Mouse (Mus musculus) lung, adult 2 months (tissue): Measurements from ENCODE around the gene Ptpra. TPM values are rescaled to one million over a fixed set of nuclear protein-coding genes. Genes with fewer than 3 reads are reported as not detected.

ENCODE experiments used
- DNase-seq: peaks from one replicate; pipeline ENCODE4 v3.0.0; 2022
- H3K4me1 ChIP-seq: fragments of 200-500 bp; 2 replicates; pipeline ENCODE4 v1.6.1; 2011; ENCODE audit warnings: low read length; ENCODE audit not compliant: control insufficient read depth, insufficient read depth
- H3K4me3 ChIP-seq: fragments of 200-500 bp; replicated peaks from 2 replicates; pipeline ENCODE3; 2011; ENCODE audit warnings: low read depth, mild to moderate bottlenecking, control low read depth, low read length; ENCODE audit errors: extremely low read depth
- CTCF ChIP-seq: fragments of 200-500 bp; IDR thresholded peaks from 2 replicates; pipeline ENCODE4 v1.5.1; 2011; ENCODE audit warnings: mild to moderate bottlenecking, low read length, control low read depth; ENCODE audit not compliant: insufficient read depth
- POLR2A ChIP-seq: fragments of 200-500 bp; IDR thresholded peaks from 2 replicates; pipeline ENCODE4 v1.6.1; 2011; ENCODE audit warnings: low read depth, mild to moderate bottlenecking, control low read depth, low read length, borderline replicate concordance; ENCODE audit errors: extremely low read depth
- WGBS: fragments of 180-500 bp; shearing (Covaris S2); methylation state at CpG from one replicate; pipeline ENCODE4 v1.1.7; 2018; 5-methylcytosine and 5-hydroxymethylcytosine counted together
- polyA plus RNA-seq: library from polyadenylated mRNA; depleted of rRNA; stranded (reverse); fragments of >200 nt; gene quantifications from 2 replicates; pipeline ENCODE4 v1.2.3, GENCODE M21; 2012

Gene Ptpra
- polyA plus RNA-seq, 1 experiment, result 64.3 TPM

DNA sequence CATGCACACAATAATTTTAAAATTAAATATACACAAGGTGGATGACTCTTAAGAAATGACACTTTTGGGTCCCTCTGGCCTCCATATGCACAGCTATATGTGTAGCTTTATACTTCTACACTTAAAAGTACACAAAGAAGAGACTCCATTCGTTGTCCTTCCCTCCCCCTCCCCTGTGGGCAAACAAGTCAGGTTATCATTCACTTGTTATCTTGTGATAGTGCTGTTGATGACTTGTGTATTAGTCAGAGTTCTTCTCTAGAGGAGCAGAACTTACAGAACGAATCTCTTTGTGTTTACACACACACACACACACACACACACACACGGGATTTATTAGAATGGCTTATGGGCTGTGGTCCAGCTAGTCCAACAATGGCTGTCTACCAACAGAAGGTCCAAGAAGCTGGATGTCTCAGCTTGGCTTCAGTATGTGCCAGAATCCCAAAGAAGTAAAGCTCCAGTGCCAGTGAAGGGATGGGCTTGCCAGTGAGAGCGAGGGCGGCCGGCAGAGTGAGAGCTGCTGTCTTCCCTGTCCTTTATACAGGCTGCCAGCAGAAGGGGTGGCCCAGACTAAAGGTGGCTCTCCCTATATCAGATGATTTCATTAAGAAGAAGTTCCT lies 4.8 kb downstream of the Ptpra start:
- no peak for TF ChIP-seq POLR2A
- TF ChIP-seq CTCF, result no peak
- H3K4me1 ChIP-seq, result peaks cover 7% of the 10 kb centered on the region
- no peak overlapping the region for H3K4me3 ChIP-seq
- WGBS, result 51% methylated on average over 6 of the region's 6 CpGs
- no peak for DNase-seq

DNA sequence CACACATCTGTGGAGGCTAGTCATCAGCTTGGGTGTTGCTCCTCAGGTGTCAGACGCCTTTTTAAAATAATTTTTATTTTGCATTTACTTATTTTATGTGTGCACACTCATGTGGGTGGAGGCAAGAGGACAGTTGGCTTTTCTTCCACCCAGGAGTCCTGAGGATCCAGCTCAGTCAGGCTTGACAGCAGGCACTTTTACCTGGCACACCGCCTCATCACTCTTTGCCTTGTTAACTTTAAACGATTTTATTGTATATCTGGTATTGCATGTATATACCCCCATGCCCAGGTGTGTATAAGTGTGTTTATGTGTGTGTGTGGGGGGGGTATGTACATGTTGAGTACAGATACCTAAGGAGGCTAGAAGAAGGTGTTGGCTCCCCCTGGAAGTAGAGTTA lies 7.8 kb downstream of the Ptpra start:
- no peak for TF ChIP-seq POLR2A
- no peak for TF ChIP-seq CTCF
- Histone ChIP-seq H3K4me3 (no peak overlapping the region), H3K4me1 (no peaks in the 10 kb centered on the region; the same call in 1 of the 2 replicates)
- no peak for DNase-seq
- WGBS, result 82% methylated on average over 3 of the region's 3 CpGs

DNA sequence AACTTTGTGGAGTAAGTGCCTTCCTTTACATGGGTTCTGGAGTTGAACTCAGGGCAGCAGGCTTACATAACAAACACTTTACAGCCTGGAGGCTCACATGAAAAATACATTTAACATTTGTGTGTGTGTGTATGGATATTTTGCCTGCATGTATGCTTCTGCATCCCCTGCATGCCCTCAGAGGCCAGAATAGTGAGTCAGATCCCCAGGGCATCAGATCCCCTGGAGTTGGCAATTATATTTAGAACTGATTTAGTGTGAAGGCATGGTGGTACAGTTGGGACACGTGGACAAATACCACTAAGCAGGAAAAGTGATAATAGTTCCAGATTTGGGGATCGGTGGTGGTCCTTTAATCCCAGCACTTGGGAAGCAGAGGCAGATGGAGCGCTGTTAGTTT lies 9.5 kb downstream of the Ptpra start:
- H3K4me1 ChIP-seq, result no peaks in the 10 kb centered on the region; the same call in 1 of the 2 replicates
- no peak for TF ChIP-seq POLR2A
- TF ChIP-seq CTCF, result no peak
- 87% methylated on average over 3 of the region's 3 CpGs for WGBS
- no peak for DNase-seq
- no peak overlapping the region for H3K4me3 ChIP-seq

DNA sequence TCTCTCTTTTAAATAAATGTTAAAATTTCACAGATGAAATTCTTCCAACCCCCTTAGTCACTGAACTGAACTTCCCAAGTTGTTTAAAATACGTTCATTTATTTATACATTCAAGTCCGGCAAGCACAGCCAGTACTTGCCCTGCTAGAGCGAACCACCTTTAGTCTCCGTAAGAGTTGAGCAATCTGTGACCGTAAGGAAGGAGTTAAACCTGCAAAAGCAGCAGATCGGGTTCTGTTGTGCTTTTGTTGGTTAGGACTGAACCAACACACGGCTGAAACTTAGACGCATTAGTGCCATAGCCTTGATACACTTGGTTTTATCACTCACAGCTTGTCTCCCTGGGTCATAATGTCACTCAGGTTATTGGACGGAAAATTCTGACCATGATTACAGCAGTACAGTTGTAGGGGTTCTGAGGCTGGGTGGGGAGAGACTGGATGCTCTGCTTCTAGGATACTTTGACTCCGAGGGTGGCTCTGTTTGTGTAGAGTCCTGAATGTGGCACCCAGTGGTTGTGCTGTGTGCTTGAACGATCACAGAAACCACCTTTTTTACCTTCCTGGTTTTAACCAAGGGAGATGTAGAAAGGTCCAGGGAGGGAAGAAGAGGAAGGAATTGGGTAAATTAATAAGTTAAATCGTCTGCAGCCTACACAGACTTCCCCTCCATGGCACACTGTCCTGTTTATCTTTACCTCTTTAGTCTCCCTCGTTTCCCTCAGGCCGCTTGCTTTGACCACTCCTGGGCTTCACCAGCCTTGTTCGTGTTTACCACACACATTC lies 11.4 kb downstream of the Ptpra start:
- Histone ChIP-seq H3K4me3 (no peak overlapping the region), H3K4me1 (no peaks in the 10 kb centered on the region; the same call in 1 of the 2 replicates)
- WGBS, result 56% methylated on average over 15 of the region's 15 CpGs
- no peak for DNase-seq
- TF ChIP-seq CTCF (no peak), POLR2A (no peak)

DNA sequence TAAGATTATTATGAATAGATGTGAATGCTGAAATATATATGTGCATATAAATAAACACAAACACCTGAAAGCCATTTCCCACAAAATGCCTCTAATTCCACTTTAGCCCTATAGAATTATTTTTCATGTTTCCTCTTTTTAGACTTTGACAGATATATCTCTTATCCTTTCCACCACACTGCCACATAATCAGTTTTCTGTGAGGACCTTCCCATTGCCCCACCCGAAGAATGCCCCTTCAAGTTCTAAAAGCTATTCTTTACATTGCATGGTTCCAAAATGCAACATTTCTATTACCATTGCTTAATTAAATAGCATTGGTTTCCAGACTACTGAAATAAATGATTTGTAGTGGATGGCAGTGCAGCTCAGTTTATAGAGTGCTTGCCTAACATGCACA lies 16.4 kb downstream of the Ptpra start:
- WGBS, result 88% methylated on average over 1 of the region's 1 CpGs
- Histone ChIP-seq H3K4me1 (peaks cover 2% of the 10 kb centered on the region), H3K4me3 (no peak overlapping the region)
- TF ChIP-seq CTCF (no peak), POLR2A (no peak)
- no peak for DNase-seq

DNA sequence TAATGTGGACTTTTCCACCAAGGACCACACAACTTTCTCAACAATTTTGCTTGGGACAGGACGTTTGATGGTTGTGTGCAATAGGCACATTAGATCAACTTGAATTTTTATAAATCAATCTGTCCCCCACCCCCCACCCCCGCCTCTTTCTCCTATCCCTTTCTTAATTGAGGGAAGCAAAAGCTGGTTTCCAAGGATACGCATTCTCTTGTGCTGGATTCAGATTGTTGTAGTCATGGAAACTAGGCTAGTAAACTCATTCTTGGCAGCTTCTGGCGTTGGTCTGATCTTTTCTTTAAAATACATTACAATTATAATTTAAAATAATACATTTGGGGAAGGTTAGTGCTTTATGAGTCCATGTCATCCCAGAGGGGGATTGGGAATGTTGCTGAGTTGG lies 19.3 kb downstream of the Ptpra start:
- peaks cover 2% of the 10 kb centered on the region for H3K4me1 ChIP-seq
- no peak overlapping the region for H3K4me3 ChIP-seq
- WGBS, result 61% methylated on average over 4 of the region's 4 CpGs
- DNase-seq, result no peak
- TF ChIP-seq CTCF (no peak), POLR2A (no peak)

DNA sequence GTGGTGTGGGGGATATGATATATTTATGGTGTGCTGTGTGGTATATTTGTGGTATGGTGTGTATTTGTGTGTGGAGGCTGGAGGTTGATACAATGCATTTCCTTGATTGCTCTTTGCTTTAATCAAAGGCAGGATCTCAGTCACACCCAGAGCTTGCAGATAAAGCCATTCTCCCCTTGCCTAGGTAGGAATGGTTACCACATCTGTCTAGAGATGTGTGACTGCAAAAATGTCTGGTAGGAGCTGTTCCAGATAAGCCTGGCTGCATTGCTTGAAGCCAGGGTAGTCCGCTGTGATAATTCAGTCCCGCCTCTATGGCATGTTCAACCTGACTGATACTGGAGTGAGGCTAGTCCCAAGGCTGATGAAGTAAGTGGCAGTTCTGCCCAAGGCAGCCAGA lies 19.9 kb downstream of the Ptpra start:
- 78% methylated on average over 2 of the region's 2 CpGs for WGBS
- TF ChIP-seq CTCF (no peak), POLR2A (no peak)
- no peak overlapping the region for H3K4me3 ChIP-seq
- DNase-seq, result no peak
- H3K4me1 ChIP-seq, result peaks cover 2% of the 10 kb centered on the region

DNA sequence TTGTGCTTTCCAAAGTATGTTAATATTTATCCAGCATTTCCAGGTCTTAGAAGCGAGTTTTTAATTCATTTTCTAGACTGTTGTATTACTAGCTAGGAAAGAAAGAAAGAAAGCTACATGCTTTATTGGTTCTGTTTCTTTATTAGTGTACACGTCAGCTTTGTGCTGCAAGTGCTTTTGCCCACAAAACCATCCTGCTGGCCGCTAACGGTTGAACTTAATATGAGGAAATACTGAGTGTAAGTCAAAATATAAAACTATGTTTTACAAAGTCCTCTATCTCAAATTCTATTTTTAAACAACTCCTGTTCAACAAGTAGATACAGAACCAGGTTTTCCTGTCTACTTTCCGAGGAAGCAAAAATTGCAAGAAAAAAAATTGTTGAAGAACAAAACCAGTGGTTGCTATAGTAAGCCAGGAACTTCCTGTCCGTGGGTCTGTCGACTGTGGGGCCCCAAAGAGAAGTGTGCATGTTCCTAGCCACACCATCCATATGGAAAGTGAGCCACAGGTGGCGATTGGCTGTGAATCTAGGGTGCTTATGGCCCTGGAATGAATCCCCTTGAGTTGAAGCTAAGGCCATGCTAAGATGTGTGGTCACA lies 22.9 kb downstream of the Ptpra start:
- no peak for DNase-seq
- WGBS, result 55% methylated on average over 8 of the region's 8 CpGs
- peaks cover 2% of the 10 kb centered on the region for H3K4me1 ChIP-seq
- H3K4me3 ChIP-seq, result no peak overlapping the region
- TF ChIP-seq CTCF (no peak), POLR2A (no peak)

DNA sequence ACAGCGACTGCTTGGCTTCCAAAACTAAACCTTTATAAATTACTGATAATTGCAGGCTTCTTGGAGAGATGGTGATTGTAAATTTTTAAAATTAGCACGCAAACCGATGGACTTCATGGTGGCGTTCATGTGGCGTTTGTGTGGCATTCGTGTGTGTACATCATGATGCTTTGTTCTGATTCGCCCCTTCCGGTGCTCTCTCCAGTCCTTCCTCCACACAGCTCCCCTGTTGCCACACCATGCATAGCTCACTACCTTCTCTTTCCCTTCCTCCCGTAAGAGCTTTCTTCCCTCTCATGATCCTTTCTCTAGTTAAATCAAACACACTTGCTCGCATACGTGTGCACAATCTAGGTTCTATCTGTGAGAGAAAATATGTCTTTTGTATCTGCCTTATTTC lies 25.7 kb downstream of the Ptpra start:
- no peak for DNase-seq
- no peaks in the 10 kb centered on the region; the same call in none of the 2 replicates for H3K4me1 ChIP-seq
- WGBS, result 86% methylated on average over 11 of the region's 11 CpGs
- TF ChIP-seq CTCF (no peak), POLR2A (no peak)
- no peak overlapping the region for H3K4me3 ChIP-seq

DNA sequence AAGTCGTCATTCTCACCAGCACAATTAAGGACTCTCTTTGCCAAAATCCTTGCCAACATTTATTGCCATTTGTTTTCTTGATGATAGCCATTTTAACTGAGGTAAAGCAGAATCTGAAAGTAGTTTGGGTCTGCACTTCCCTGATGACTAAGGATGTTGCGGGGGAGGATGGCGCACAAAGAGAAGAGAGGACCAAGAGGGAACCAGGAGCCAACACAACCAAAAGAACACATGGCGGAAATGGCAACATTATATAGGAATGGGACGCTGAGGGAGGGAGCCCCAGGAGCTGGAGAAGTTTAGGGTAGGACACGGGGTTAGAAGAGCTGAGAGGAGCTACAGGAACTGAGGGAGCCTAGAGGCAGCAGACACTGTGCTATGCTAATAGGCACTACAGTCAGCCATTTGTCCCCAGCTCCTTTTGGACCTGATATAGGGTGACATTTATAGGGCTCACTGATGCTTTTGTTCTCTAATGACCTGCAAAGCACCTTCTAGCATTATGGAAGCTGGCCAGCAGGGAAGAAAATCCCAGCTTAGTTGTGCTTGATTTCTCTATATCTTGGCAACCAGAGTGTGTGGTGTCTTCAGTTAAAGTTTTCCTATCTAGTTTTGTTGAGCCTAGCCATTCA lies 26.7 kb downstream of the Ptpra start:
- TF ChIP-seq POLR2A (no peak), CTCF (no peak)
- no peak for DNase-seq
- Histone ChIP-seq H3K4me1 (no peaks in the 10 kb centered on the region; the same call in none of the 2 replicates), H3K4me3 (no peak overlapping the region)
- WGBS, result 68% methylated on average over 6 of the region's 6 CpGs
